Mouse (Mus musculus) liver, adult 2 months (tissue): ENCODE measurements at regions not wholly inside any gene's neighbourhood (a gene's known extent, or its start where the extent isn't known, plus 50 kb on each side); places are given as distances from the start of the nearest gene placed in this dataset.

Source experiments
- CTCF ChIP-seq: fragments of 200-500 bp; IDR thresholded peaks from 2 replicates; pipeline ENCODE4 v1.5.1; 2011; ENCODE audit warnings: low read depth, low read length, control low read depth
- POLR2A ChIP-seq: fragments of 200-500 bp; IDR thresholded peaks from 2 replicates; pipeline ENCODE4 v1.6.1; 2011; ENCODE audit warnings: low read length, control low read depth; ENCODE audit not compliant: insufficient read depth; ENCODE audit errors: extremely low read depth

DNA sequence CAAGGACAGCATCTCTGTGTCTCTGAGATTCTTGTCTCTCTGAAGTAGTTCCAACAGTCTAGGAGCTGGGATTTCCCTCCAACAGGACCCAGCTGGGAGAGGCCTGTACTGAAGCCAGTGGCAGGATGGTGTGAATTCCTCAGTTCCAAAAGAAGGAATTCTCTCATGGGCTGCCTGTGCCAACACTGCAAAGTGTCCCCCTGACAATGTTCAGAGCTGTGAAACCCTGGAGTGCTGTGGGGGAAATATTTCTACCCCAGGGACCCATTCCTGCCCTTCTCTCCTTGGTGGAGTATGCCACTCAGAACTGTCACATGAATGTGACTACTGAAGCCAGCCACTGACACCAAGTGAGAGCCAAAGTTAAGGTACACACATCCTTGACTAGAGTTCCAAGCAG, 55.7 kb upstream of the Rcn1 start:
- TF ChIP-seq POLR2A (no peak), CTCF (no peak)
